Mouse (Mus musculus) liver, embryonic 11.5 days (tissue): ENCODE data around the gene Ddx46. TPM values are rescaled to one million over a fixed set of nuclear protein-coding genes. Genes with fewer than 3 reads are reported as not detected.
A peak's percentile ranks its signal among the peaks of the same experiment; 100 is the strongest.
"Not testable (repeated sequence)": the region's sequence is repeated elsewhere in the genome, so short reads cannot be mapped to it uniquely, and the experiment has no call there.

ENCODE experiments used
- ATAC-seq: fragments of 200-750 bp; cut with Nextera tagmentation; replicated peaks from 2 replicates; pipeline ENCODE4 v1.8.0; 2017; ENCODE audit warnings: moderate number of reproducible peaks, mild to moderate bottlenecking, moderate TSS enrichment, moderate library complexity; ENCODE audit not compliant: low FRiP score
- DNase-seq: peaks from one replicate; pipeline ENCODE4 v3.0.0-alpha.2; 2017; ENCODE audit warnings: low spot score
- H3K27ac ChIP-seq: fragments of 300-500 bp; sonication (generic); 2 replicates; pipeline ENCODE4 v1.5.1; 2014; ENCODE audit warnings: mild to moderate bottlenecking, low read depth, low read length, control low read depth
- H3K27me3 ChIP-seq: fragments of 300-500 bp; sonication (generic); replicated peaks from 2 replicates; pipeline ENCODE4 v1.6.1; 2014; ENCODE audit warnings: low read length, mixed read lengths; ENCODE audit not compliant: control insufficient read depth, insufficient read depth
- H3K36me3 ChIP-seq: fragments of 300-500 bp; sonication (generic); 2 replicates; pipeline ENCODE4 v1.6.1; 2014; ENCODE audit warnings: mild to moderate bottlenecking, low read length, moderate library complexity, mixed read lengths; ENCODE audit not compliant: control insufficient read depth, insufficient read depth
- H3K4me1 ChIP-seq: fragments of 300-500 bp; sonication (generic); replicated peaks from 2 replicates; pipeline ENCODE4 v1.6.1; 2014; ENCODE audit warnings: low read length, mixed read lengths; ENCODE audit not compliant: control insufficient read depth, insufficient read depth
- H3K4me2 ChIP-seq: fragments of 300-500 bp; sonication (generic); 2 replicates; pipeline ENCODE4 v1.6.1; 2014; ENCODE audit warnings: mild to moderate bottlenecking, control low read depth, moderate library complexity
- H3K4me3 ChIP-seq: fragments of 300-500 bp; sonication (generic); 2 replicates; pipeline ENCODE4 v1.5.1; 2014; ENCODE audit warnings: low read depth, low read length, control low read depth
- H3K9ac ChIP-seq: fragments of 300-500 bp; sonication (generic); 2 replicates; pipeline ENCODE4 v1.6.1; 2014; ENCODE audit warnings: low read depth, low read length, control low read depth
- H3K9me3 ChIP-seq: fragments of 300-500 bp; sonication (generic); 2 replicates; pipeline ENCODE4 v1.6.1; 2016; ENCODE audit warnings: low read length, inconsistent platforms, mixed read lengths; ENCODE audit not compliant: control insufficient read depth
- WGBS: fragments of 180-500 bp; shearing (Covaris S2); extraction: QIAGEN DNeasy Blood & Tissue Kit; methylation state at CpG from one replicate; pipeline ENCODE4 v1.1.7; 2014; 5-methylcytosine and 5-hydroxymethylcytosine counted together
- polyA plus RNA-seq: library from polyadenylated mRNA; unstranded; fragments of >200 nt; fragmentation: Nextera tagmentation; extraction: Ambion mirVana; gene quantifications from 2 replicates; pipeline ENCODE4 v1.2.1, GENCODE M21; 2014

The Ddx46 gene
- polyA plus RNA-seq, 1 experiment from 2014 or later = 54.0 TPM

GRCm38 (mm10) chr13:55694110-55694509, 59.3 kb downstream of the Ddx46 start:
- no peak for DNase-seq
- Histone ChIP-seq H3K4me3 (peak overlapping the region; percentile 98), H3K27me3 (no peaks in the 10 kb centered on the region), H3K9me3 (no peaks in the 10 kb centered on the region), H3K36me3 (peaks cover 6% of the 10 kb centered on the region), H3K9ac (peak overlapping the region; percentile 100), H3K4me2 (peak overlapping the region; percentile 78), H3K4me1 (peaks cover 14% of the 10 kb centered on the region), H3K27ac (0 out of 2 replicates have a peak overlapping the region, but pooled peaks have one; percentile 10)
- no peak for ATAC-seq
- 19% methylated on average over 8 of the region's 8 CpGs for WGBS

- not testable (repeated sequence) for H3K4me3 ChIP-seq, H3K9ac ChIP-seq, H3K27me3 ChIP-seq, H3K27ac ChIP-seq, ATAC-seq, H3K9me3 ChIP-seq, DNase-seq
- peaks cover 14% of the 10 kb centered on the region for H3K4me1 ChIP-seq
- WGBS = 83% methylated on average over 1 of the region's 3 CpGs
- peak overlapping the region; percentile 19; the same call in 1 of the 2 replicates for H3K4me2 ChIP-seq
- peaks cover 22% of the 10 kb centered on the region for H3K36me3 ChIP-seq
Observed at GRCm38 (mm10) chr13:55695989-55696388, 61.2 kb downstream of the Ddx46 start.

- Histone ChIP-seq H3K27ac (no peak overlapping the region), H3K9ac (no peak overlapping the region), H3K9me3 (no peaks in the 10 kb centered on the region), H3K4me2 (no peak overlapping the region), H3K4me1 (no peaks in the 10 kb centered on the region), H3K4me3 (no peak overlapping the region), H3K27me3 (no peaks in the 10 kb centered on the region), H3K36me3 (peaks cover 36% of the 10 kb centered on the region)
- 87% methylated on average over 4 of the region's 4 CpGs for WGBS
- DNase-seq = no peak
- no peak for ATAC-seq
Observed at GRCm38 (mm10) chr13:55704301-55704700, 69.5 kb downstream of the Ddx46 start.

- no peak for ATAC-seq
- Histone ChIP-seq H3K4me3 (no peak overlapping the region), H3K27ac (no peak overlapping the region), H3K36me3 (no peaks in the 10 kb centered on the region; the same call in 1 of the 2 replicates), H3K9me3 (no peaks in the 10 kb centered on the region), H3K27me3 (no peaks in the 10 kb centered on the region), H3K9ac (no peak overlapping the region), H3K4me2 (no peak overlapping the region), H3K4me1 (no peaks in the 10 kb centered on the region)
- 82% methylated on average over 3 of the region's 3 CpGs for WGBS
- DNase-seq = no peak
Observed at GRCm38 (mm10) chr13:55712846-55713245, 78.0 kb downstream of the Ddx46 start.

- under 1% methylated on average over 63 of the region's 63 CpGs for WGBS
- peaks cover 6% of the 10 kb centered on the region; the same call in 1 of the 2 replicates for H3K36me3 ChIP-seq
- peak; percentile 94 for ATAC-seq
Observed at GRCm38 (mm10) chr13:55714501-55715166, 79.8 kb downstream of the Ddx46 start, which contains the start of gene Txndc15. TSS of gene Txndc15 (plus strand) at chr13:55714650.

GRCm38 (mm10) chr13:55715167-55715512, 80.3 kb downstream of the Ddx46 start:
- H3K4me2 ChIP-seq = peak overlapping the region; percentile 78
- H3K36me3 ChIP-seq = peaks cover 11% of the 10 kb centered on the region; the same call in 1 of the 2 replicates
- ATAC-seq (no peak), DNase-seq (no peak)
- H3K4me3 ChIP-seq = peak overlapping the region; percentile 85
- H3K4me1 ChIP-seq = no peaks in the 10 kb centered on the region
- WGBS = 14% methylated on average over 5 of the region's 5 CpGs
- H3K9ac ChIP-seq = peak overlapping the region; percentile 92
- no peaks in the 10 kb centered on the region for H3K27me3 ChIP-seq
- H3K9me3 ChIP-seq = no peaks in the 10 kb centered on the region
- peak overlapping the region; percentile 54; the same call in 1 of the 2 replicates for H3K27ac ChIP-seq

More at GRCm38 (mm10) chr13:55714501-55715166, 79.8 kb downstream of the Ddx46 start, which contains the start of gene Txndc15:
- peak within 1 kb of the TSS; percentile 92 for H3K9ac ChIP-seq
- peak within 1 kb of the TSS; percentile 54; the same call in 1 of the 2 replicates for H3K27ac ChIP-seq
- H3K9me3 ChIP-seq = no peaks in the 10 kb centered on the region
- peak within 1 kb of the TSS; percentile 78 for H3K4me2 ChIP-seq
- peak within 1 kb of the TSS; percentile 85 for H3K4me3 ChIP-seq
- DNase-seq = peak; percentile 86
- no peaks in the 10 kb centered on the region for H3K4me1 ChIP-seq
- no peaks in the 10 kb centered on the region for H3K27me3 ChIP-seq

- Histone ChIP-seq H3K27ac (no peak overlapping the region), H3K4me3 (no peak overlapping the region), H3K4me2 (no peak overlapping the region), H3K9me3 (no peaks in the 10 kb centered on the region), H3K36me3 (peaks cover 12% of the 10 kb centered on the region; the same call in 1 of the 2 replicates), H3K4me1 (no peaks in the 10 kb centered on the region), H3K9ac (no peak overlapping the region), H3K27me3 (no peaks in the 10 kb centered on the region)
- DNase-seq = no peak
- ATAC-seq = no peak
- 83% methylated on average over 7 of the region's 7 CpGs for WGBS
Observed at GRCm38 (mm10) chr13:55715908-55716510, 81.2 kb downstream of the Ddx46 start.

- H3K4me1 ChIP-seq = no peaks in the 10 kb centered on the region
- ATAC-seq = no peak
- no peak overlapping the region for H3K4me2 ChIP-seq
- no peaks in the 10 kb centered on the region for H3K27me3 ChIP-seq
- DNase-seq = no peak
- WGBS = 78% methylated on average over 8 of the region's 8 CpGs
- H3K27ac ChIP-seq = no peak overlapping the region
- no peak overlapping the region for H3K9ac ChIP-seq
- H3K36me3 ChIP-seq = peaks cover 17% of the 10 kb centered on the region; the same call in 1 of the 2 replicates
- H3K4me3 ChIP-seq = no peak overlapping the region
- H3K9me3 ChIP-seq = no peaks in the 10 kb centered on the region
Observed at GRCm38 (mm10) chr13:55721516-55721915, 86.7 kb downstream of the Ddx46 start.
